Comparison of ENCODE assay signal across 9 mouse cellular contexts in genomic region chr7:49601191-49601975, GRCm38 (mm10). TPM values are rescaled to one million over a fixed set of nuclear protein-coding genes. Genes with fewer than 3 reads are reported as not detected.
A peak's percentile ranks its signal among the peaks of the same experiment; 100 is the strongest.
DNase-seq lines count a peak whose midpoint lies in the region; ATAC-seq and TF ChIP-seq lines count a peak whose summit lies in the region.
"Had no signal": no experiment of that assay in that cellular context is flagged by ENCODE, and none has a peak within 500 bp of the region (broad histone marks: within the 10 kb centered on the region; RNA-seq: fewer than 3 reads in every experiment).

No protein-coding gene starts in this region.

- TF ChIP-seq POLR2A in cortical plate, adult 2 months (IDR thresholded peaks at IDR 0.05; ENCODE audit: extremely low read depth, insufficient read depth, low read length) = no peak

- 46% methylated on average over 13 of the region's 13 CpGs for WGBS in kidney, postnatal 0 days
- WGBS in liver, embryonic 14.5 days (ENCODE audit: insufficient replicate concordance) = 14% methylated on average over 13 of the region's 13 CpGs
- WGBS in neural tube, embryonic 12.5 days = 56% methylated on average over 13 of the region's 13 CpGs

- H3K4me1 ChIP-seq in cortical plate, adult 2 months (ENCODE audit: control insufficient read depth, insufficient read depth, low read length) = peaks cover 4% of the 10 kb centered on the region
- no peaks in the 10 kb centered on the region for H3K4me1 ChIP-seq in kidney, postnatal 0 days (replicated peaks; ENCODE audit: insufficient read depth, low read length)
- no peaks in the 10 kb centered on the region for H3K4me1 ChIP-seq in liver, embryonic 14.5 days (replicated peaks; ENCODE audit: control insufficient read depth in 2 of 2, insufficient read depth in 2 of 2, low read length in 1 of 2)
- H3K4me1 ChIP-seq in neural tube, embryonic 12.5 days = no peaks in the 10 kb centered on the region
- H3K4me1 ChIP-seq: embryonic facial prominence, embryonic 15.5 days had no signal

- no peaks in the 10 kb centered on the region for H3K27me3 ChIP-seq in kidney, postnatal 0 days (ENCODE audit: insufficient read depth, low read length)
- no peaks in the 10 kb centered on the region for H3K27me3 ChIP-seq in liver, embryonic 14.5 days (ENCODE audit: control insufficient read depth, insufficient read depth, low read length)
- H3K27me3 ChIP-seq in neural tube, embryonic 12.5 days (replicated peaks) = no peaks in the 10 kb centered on the region; the same call in 1 of the 2 replicates
- H3K27me3 ChIP-seq: embryonic facial prominence, embryonic 15.5 days had no signal

- peak; percentile 86 for DNase-seq in 3T3-L1 (ENCODE audit: low read depth, low spot score)
- DNase-seq in gastrocnemius, postnatal 25 days = peak; percentile 19
- DNase-seq in kidney, postnatal 0 days (ENCODE audit: low spot score) = peak; percentile 89
- peak in 2 of 3 experiments; percentile 7 to 17 for DNase-seq in liver, embryonic 14.5 days (ENCODE audit: low read depth in 3 of 3, low spot score in 3 of 3)
- DNase-seq in telencephalon, adult 2 months (ENCODE audit: low read depth, low spot score) = peak; percentile 83

- peak; percentile 88 for ATAC-seq in activated CD4-positive, CD25-positive, alpha-beta regulatory T cell, adult 4 months
- no peak for ATAC-seq in kidney, postnatal 0 days (replicated peaks; ENCODE audit: low FRiP score, low read depth)
- no peak for ATAC-seq in liver, embryonic 14.5 days (ENCODE audit: insufficient read depth)
- ATAC-seq in neural tube, embryonic 12.5 days (ENCODE audit: low FRiP score, low read depth) = 0 out of 2 replicates have a peak, but pooled peaks have one; percentile 27

- H3K9me3 ChIP-seq in kidney, postnatal 0 days (replicated peaks; ENCODE audit: low read length) = no peaks in the 10 kb centered on the region
- H3K9me3 ChIP-seq in liver, embryonic 14.5 days (ENCODE audit: control insufficient read depth, low read length) = no peaks in the 10 kb centered on the region
- no peaks in the 10 kb centered on the region for H3K9me3 ChIP-seq in neural tube, embryonic 12.5 days
- H3K9me3 ChIP-seq: embryonic facial prominence, embryonic 15.5 days had no signal

- no peak overlapping the region for H3K4me2 ChIP-seq in kidney, postnatal 0 days (ENCODE audit: low read length)
- no peak overlapping the region for H3K4me2 ChIP-seq in liver, embryonic 14.5 days (ENCODE audit: low read depth)
- H3K4me2 ChIP-seq in neural tube, embryonic 12.5 days (replicated peaks) = no peak overlapping the region
- H3K4me2 ChIP-seq: embryonic facial prominence, embryonic 15.5 days had no signal

- peaks cover 61% of the 10 kb centered on the region for H3K36me3 ChIP-seq in kidney, postnatal 0 days (ENCODE audit: insufficient read depth, low read length)
- no peaks in the 10 kb centered on the region for H3K36me3 ChIP-seq in liver, embryonic 14.5 days (replicated peaks; ENCODE audit: control insufficient read depth, insufficient read depth, low read depth)
- peaks cover 46% of the 10 kb centered on the region for H3K36me3 ChIP-seq in neural tube, embryonic 12.5 days

- TF ChIP-seq EP300 in liver, embryonic 14.5 days (IDR thresholded peaks at IDR 0.05; ENCODE audit: low read depth) = no peak

- H3K27ac ChIP-seq in cortical plate, adult 2 months (ENCODE audit: insufficient read depth, low read length) = no peak overlapping the region
- H3K27ac ChIP-seq in kidney, postnatal 0 days = no peak overlapping the region
- H3K27ac ChIP-seq in liver, embryonic 14.5 days = no peak overlapping the region
- H3K27ac ChIP-seq in neural tube, embryonic 12.5 days = no peak overlapping the region
- H3K27ac ChIP-seq: embryonic facial prominence, embryonic 15.5 days had no signal

- H3K4me3 ChIP-seq in cortical plate, adult 2 months (ENCODE audit: insufficient read depth, low read length) = no peak overlapping the region
- no peak overlapping the region for H3K4me3 ChIP-seq in kidney, postnatal 0 days (replicated peaks; ENCODE audit: low read depth, low read length)
- no peak overlapping the region for H3K4me3 ChIP-seq in liver, embryonic 14.5 days (ENCODE audit: insufficient read depth in 1 of 2, low read depth in 2 of 2, low read length in 2 of 2)
- H3K4me3 ChIP-seq in neural tube, embryonic 12.5 days = no peak overlapping the region
- H3K4me3 ChIP-seq: embryonic facial prominence, embryonic 15.5 days had no signal

- no peak overlapping the region for H3K9ac ChIP-seq in kidney, postnatal 0 days (ENCODE audit: low read depth, low read length)
- no peak overlapping the region for H3K9ac ChIP-seq in liver, embryonic 14.5 days (replicated peaks)
- no peak overlapping the region for H3K9ac ChIP-seq in neural tube, embryonic 12.5 days
- H3K9ac ChIP-seq: embryonic facial prominence, embryonic 15.5 days had no signal

- TF ChIP-seq CTCF in cortical plate, adult 2 months (IDR thresholded peaks at IDR 0.05; ENCODE audit: extremely low read depth, insufficient read depth, low read length) = peak; percentile 91
- TF ChIP-seq CTCF in kidney, postnatal 0 days (IDR thresholded peaks at IDR 0.05; ENCODE audit: low read depth) = peak; percentile 94
- peak; percentile 85 for TF ChIP-seq CTCF in liver, embryonic 14.5 days (IDR thresholded peaks at IDR 0.05; ENCODE audit: low read depth)

RNA-seq across cellular contexts. Expression of gene Dbx1, which starts 35.3 kb away (rescaled TPM):
- polyA plus RNA-seq in activated CD4-positive, CD25-positive, alpha-beta regulatory T cell, adult 4 months (2017; shearing (Covaris generic)) = not detected
- not detected in 2 replicates for polyA plus RNA-seq in cortical plate, adult 2 months (2012; rRNA removed)
- not detected for total RNA-seq in gastrocnemius, postnatal 25 days (2021)
- polyA plus RNA-seq in kidney, postnatal 0 days (2015; fragmentation: Nextera tagmentation; extraction: Ambion mirVana) = not detected in 2 replicates
- polyA plus RNA-seq in liver, embryonic 14.5 days (2012; rRNA removed) = not detected in 2 replicates
- polyA plus RNA-seq in liver, embryonic 14.5 days (2014; fragmentation: Nextera tagmentation; extraction: Ambion mirVana) = not detected in 2 replicates
- 13.1 and 16.9 TPM in 2 replicates for polyA plus RNA-seq in neural tube, embryonic 12.5 days (2016; fragmentation: Nextera tagmentation; extraction: Ambion mirVana)

Comparison
In these comparisons a context has a peak if more than half of its experiments do, and no peak if none do; other contexts are left out.
1. DNase-seq: peak in every context shown above with its lines; median percentile 89 in kidney, postnatal 0 days; 86 in 3T3-L1; 83 in telencephalon, adult 2 months; 19 in gastrocnemius, postnatal 25 days; 12 in liver, embryonic 14.5 days.
2. ATAC-seq: peak in activated CD4-positive, CD25-positive, alpha-beta regulatory T cell, adult 4 months (single experiment) and neural tube, embryonic 12.5 days (single experiment); none in kidney, postnatal 0 days (single experiment) and liver, embryonic 14.5 days (single experiment).
3. RNA of gene Dbx1, which starts 35.3 kb away (polyA plus RNA-seq): 13.1 to 16.9 TPM in neural tube, embryonic 12.5 days; not detected in activated CD4-positive, CD25-positive, alpha-beta regulatory T cell, adult 4 months, not detected in liver, embryonic 14.5 days, not detected in cortical plate, adult 2 months and not detected in kidney, postnatal 0 days; every median in the first group is over 10 times any median in the second.
4. Peak in every context shown above with its lines, with median percentiles within 50 percentile points of each other: CTCF ChIP-seq.